Mouse (Mus musculus) intestine, postnatal 0 days (tissue): Measurements from ENCODE around the gene Gm42957. TPM values are rescaled to one million over a fixed set of nuclear protein-coding genes. Genes with fewer than 3 reads are reported as not detected.
"Not testable (repeated sequence)": the region's sequence is repeated elsewhere in the genome, so short reads cannot be mapped to it uniquely, and the experiment has no call there.

Experiments
- ATAC-seq: fragments of 200-750 bp; cut with Nextera tagmentation; 2 replicates; pipeline ENCODE4 v1.8.0; 2017; ENCODE audit warnings: mild to moderate bottlenecking, moderate TSS enrichment, moderate library complexity
- H3K27ac ChIP-seq: fragments of 300-500 bp; sonication (generic); 2 replicates; pipeline ENCODE4 v1.5.1; 2014; ENCODE audit warnings: mild to moderate bottlenecking, low read depth, low read length, moderate library complexity
- H3K27me3 ChIP-seq: fragments of 300-500 bp; sonication (generic); replicated peaks from 2 replicates; pipeline ENCODE4 v1.6.1; 2014; ENCODE audit warnings: low read length, mixed read lengths; ENCODE audit not compliant: control insufficient read depth, insufficient read depth
- H3K36me3 ChIP-seq: fragments of 300-500 bp; sonication (generic); 2 replicates; pipeline ENCODE4 v1.6.1; 2014; ENCODE audit warnings: mild to moderate bottlenecking, moderate library complexity; ENCODE audit not compliant: control insufficient read depth, insufficient read depth
- H3K4me1 ChIP-seq: fragments of 300-500 bp; sonication (generic); replicated peaks from 2 replicates; pipeline ENCODE4 v1.6.1; 2014; ENCODE audit warnings: antibody characterized with exemption, low read length, mixed read lengths; ENCODE audit not compliant: control insufficient read depth, insufficient read depth
- H3K4me2 ChIP-seq: fragments of 300-500 bp; sonication (generic); replicated peaks from 2 replicates; pipeline ENCODE4 v1.6.1; 2014; ENCODE audit warnings: low read depth, mild to moderate bottlenecking, moderate library complexity
- H3K4me3 ChIP-seq: fragments of 300-500 bp; sonication (generic); 2 replicates; pipeline ENCODE4 v1.5.1; 2014; ENCODE audit warnings: low read depth, low read length
- H3K9ac ChIP-seq: fragments of 300-500 bp; sonication (generic); 2 replicates; pipeline ENCODE4 v1.6.1; 2014; ENCODE audit warnings: mild to moderate bottlenecking, low read depth, low read length
- H3K9me3 ChIP-seq: fragments of 300-500 bp; sonication (generic); 2 replicates; pipeline ENCODE4 v1.6.1; 2016; ENCODE audit warnings: mixed run types; ENCODE audit not compliant: control insufficient read depth
- CTCF ChIP-seq: sonication (generic); IDR thresholded peaks from 2 replicates; pipeline ENCODE4 v1.5.1; 2016; ENCODE audit warnings: low read depth, mild to moderate bottlenecking, control low read depth, antibody characterized with exemption, moderate library complexity
- WGBS: fragments of 180-500 bp; shearing (Covaris S2); extraction: QIAGEN DNeasy Blood & Tissue Kit; methylation state at CpG from one replicate; pipeline ENCODE4 v1.1.7; 2014; 5-methylcytosine and 5-hydroxymethylcytosine counted together
- polyA plus RNA-seq: library from polyadenylated mRNA; unstranded; fragments of >200 nt; fragmentation: Nextera tagmentation; extraction: Ambion mirVana; gene quantifications from 2 replicates; pipeline ENCODE4 v1.2.1, GENCODE M21; 2015

Gm42957 gene
- polyA plus RNA-seq, 1 experiment from 2014 or later: not detected

GRCm38 (mm10) chr3:96662731-96663316 lies 27.6 kb downstream of the Gm42957 start:
- no peaks in the 10 kb centered on the region for H3K27me3 ChIP-seq
- no peak overlapping the region; the same call in 1 of the 2 replicates for H3K4me2 ChIP-seq
- no peak overlapping the region for H3K9ac ChIP-seq
- H3K4me1 ChIP-seq: peaks cover 4% of the 10 kb centered on the region; the same call in 1 of the 2 replicates
- H3K4me3 ChIP-seq: no peak overlapping the region
- TF ChIP-seq CTCF: no peak
- no peak for ATAC-seq
- no peaks in the 10 kb centered on the region for H3K9me3 ChIP-seq
- H3K27ac ChIP-seq: no peak overlapping the region
- 58% methylated on average over 8 of the region's 8 CpGs for WGBS
- no peaks in the 10 kb centered on the region for H3K36me3 ChIP-seq

- Histone ChIP-seq H3K27me3 (no peaks in the 10 kb centered on the region), H3K27ac (no peak overlapping the region), H3K4me1 (peaks cover 4% of the 10 kb centered on the region; the same call in 1 of the 2 replicates), H3K9ac (0 out of 2 replicates have a peak overlapping the region, but pooled peaks have one; percentile 22), H3K9me3 (no peaks in the 10 kb centered on the region), H3K4me3 (peak overlapping the region; percentile 31), H3K36me3 (no peaks in the 10 kb centered on the region), H3K4me2 (peak overlapping the region; percentile 62)
- 9% methylated on average over 17 of the region's 18 CpGs for WGBS
- peak; percentile 76 for ATAC-seq
- TF ChIP-seq CTCF: peak; percentile 79
Measured at GRCm38 (mm10) chr3:96663432-96664239, 28.4 kb downstream of the Gm42957 start.

DNA sequence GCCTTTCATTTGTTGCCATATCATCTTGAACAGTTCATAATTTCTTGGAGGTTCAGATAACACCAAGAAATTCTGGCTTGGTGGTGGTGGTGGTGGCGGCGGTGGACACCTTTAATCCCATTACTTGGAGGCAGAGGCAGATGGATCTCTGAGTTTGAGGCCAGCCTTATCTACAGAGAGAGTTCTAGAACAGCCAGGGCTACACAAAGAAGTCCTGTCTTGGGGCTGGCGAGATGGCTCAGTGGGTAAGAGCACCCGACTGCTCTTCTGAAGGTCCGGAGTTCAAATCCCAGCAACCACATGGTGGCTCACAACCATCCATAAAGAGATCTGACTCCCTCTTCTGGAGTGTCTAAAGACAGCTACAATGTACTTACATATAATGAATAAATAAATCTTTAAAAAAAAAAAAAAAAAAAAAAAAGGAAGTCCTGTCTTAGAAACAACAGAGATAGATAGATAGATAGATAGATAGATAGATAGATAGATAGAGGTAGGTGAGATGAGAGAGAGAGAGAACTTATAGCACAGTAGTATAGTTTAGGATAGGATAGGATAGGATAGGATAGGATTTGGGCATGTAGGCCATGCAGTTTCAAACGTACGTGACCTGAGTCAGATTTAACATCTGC lies 30.6 kb downstream of the Gm42957 start:
- not testable (repeated sequence) for H3K4me3 ChIP-seq, H3K4me2 ChIP-seq, H3K9ac ChIP-seq, ATAC-seq, H3K27me3 ChIP-seq, H3K27ac ChIP-seq, H3K9me3 ChIP-seq, H3K4me1 ChIP-seq, H3K36me3 ChIP-seq
- WGBS: 88% methylated on average over 7 of the region's 7 CpGs

GRCm38 (mm10) chr3:96666916-96667315 lies 31.6 kb downstream of the Gm42957 start:
- no peak for ATAC-seq

DNA sequence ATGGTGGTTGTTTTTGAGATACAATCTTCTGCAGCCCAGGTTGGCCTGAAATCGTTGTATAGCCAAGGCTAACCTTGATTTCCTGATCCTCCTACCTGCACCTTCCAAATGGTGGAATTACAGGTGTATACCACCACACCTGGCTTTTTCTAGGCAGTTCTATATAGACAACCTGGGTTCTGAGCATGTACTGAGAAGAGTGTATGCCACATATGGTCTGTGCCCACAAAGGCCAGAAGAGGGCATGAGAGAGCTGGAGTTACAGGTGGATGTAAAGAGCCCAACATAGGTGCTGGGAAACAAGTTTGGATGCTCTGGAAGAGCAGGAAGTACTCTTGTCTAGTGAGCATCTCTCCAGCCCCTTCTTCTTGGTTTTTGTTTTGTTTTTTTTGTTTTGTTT lies 32.0 kb downstream of the Gm42957 start:
- Histone ChIP-seq H3K4me2 (no peak overlapping the region), H3K9ac (no peak overlapping the region), H3K4me1 (peaks cover 4% of the 10 kb centered on the region; the same call in 1 of the 2 replicates), H3K9me3 (no peaks in the 10 kb centered on the region), H3K4me3 (no peak overlapping the region), H3K27ac (no peak overlapping the region), H3K36me3 (no peaks in the 10 kb centered on the region), H3K27me3 (no peaks in the 10 kb centered on the region; the same call in 1 of the 2 replicates)
- TF ChIP-seq CTCF: peak; percentile 77
- no peak for ATAC-seq
- WGBS: 40% methylated on average over 1 of the region's 1 CpGs

More at GRCm38 (mm10) chr3:96666916-96667315, 31.6 kb downstream of the Gm42957 start:
- Histone ChIP-seq H3K4me1 (peaks cover 4% of the 10 kb centered on the region; the same call in 1 of the 2 replicates), H3K27ac (no peak overlapping the region), H3K4me2 (no peak overlapping the region), H3K36me3 (no peaks in the 10 kb centered on the region), H3K4me3 (no peak overlapping the region), H3K9me3 (no peaks in the 10 kb centered on the region), H3K27me3 (no peaks in the 10 kb centered on the region; the same call in 1 of the 2 replicates), H3K9ac (no peak overlapping the region)
- TF ChIP-seq CTCF: no peak
- WGBS: 84% methylated on average over 5 of the region's 5 CpGs

DNA sequence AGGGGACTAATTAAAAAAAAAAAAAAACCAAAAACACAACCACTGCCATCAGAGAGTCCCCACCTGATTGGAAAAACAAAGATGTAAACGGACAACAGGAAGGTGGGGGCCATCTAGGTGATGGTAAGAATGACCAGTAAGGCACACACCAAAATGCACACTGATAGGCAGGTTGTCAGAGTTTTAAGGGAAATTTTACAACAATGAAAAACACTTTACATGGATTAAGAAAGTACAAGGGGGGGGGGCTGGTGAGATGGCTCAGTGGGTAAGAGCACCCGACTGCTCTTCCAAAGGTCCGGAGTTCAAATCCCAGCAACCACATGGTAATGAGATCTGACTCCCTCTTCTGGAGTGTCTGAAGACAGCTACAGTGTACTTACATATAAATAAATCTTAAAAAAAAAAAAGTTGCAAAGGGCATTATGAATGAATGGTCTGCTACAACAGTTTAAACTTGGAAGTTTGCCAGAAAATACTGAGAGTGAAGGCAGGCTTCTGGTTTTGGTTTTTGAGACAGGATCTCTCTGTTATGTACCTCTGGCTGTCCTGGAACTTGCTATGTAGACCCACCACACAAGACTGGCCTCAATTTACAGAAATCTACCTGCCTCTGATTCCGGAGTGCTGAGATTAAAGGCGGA lies 33.3 kb downstream of the Gm42957 start:
- peaks cover 4% of the 10 kb centered on the region; the same call in 1 of the 2 replicates for H3K4me1 ChIP-seq
- no peaks in the 10 kb centered on the region; the same call in 1 of the 2 replicates for H3K27me3 ChIP-seq
- no peaks in the 10 kb centered on the region for H3K36me3 ChIP-seq
- H3K9ac ChIP-seq: no peak overlapping the region
- ATAC-seq: no peak
- H3K9me3 ChIP-seq: no peaks in the 10 kb centered on the region
- no peak overlapping the region for H3K27ac ChIP-seq
- no peak overlapping the region for H3K4me3 ChIP-seq
- TF ChIP-seq CTCF: no peak
- no peak overlapping the region for H3K4me2 ChIP-seq
- WGBS: 87% methylated on average over 5 of the region's 5 CpGs
